19 mouse cellular contexts compared by ENCODE assay signal in genomic region chr7:141042539-141042938, GRCm38 (mm10). TPM values are rescaled to one million over a fixed set of nuclear protein-coding genes. Genes with fewer than 3 reads are reported as not detected.
DNase-seq lines count a peak whose midpoint lies in the region; ATAC-seq and TF ChIP-seq lines count a peak whose summit lies in the region.
"Had no signal": no experiment of that assay in that cellular context is flagged by ENCODE, and none has a peak within 500 bp of the region (broad histone marks: within the 10 kb centered on the region; RNA-seq: fewer than 3 reads in every experiment).

No protein-coding gene starts in this region.

- no peak for ATAC-seq in heart, embryonic 15.5 days (replicated peaks; ENCODE audit: insufficient number of reproducible peaks, insufficient read depth, low FRiP score, low read depth)
- no peak for ATAC-seq in embryonic facial prominence, embryonic 12.5 days (ENCODE audit: insufficient number of reproducible peaks, insufficient read depth, low FRiP score, low TSS enrichment)
- ATAC-seq in limb, embryonic 14.5 days (ENCODE audit: low FRiP score, low read depth): no peak
- peak; percentile 44 for ATAC-seq in stomach, embryonic 14.5 days (ENCODE audit: insufficient number of reproducible peaks, insufficient read depth, low FRiP score, low read depth)
- ATAC-seq in neural tube, embryonic 15.5 days (ENCODE audit: low FRiP score): no peak
- ATAC-seq: Patski had no signal

- no peak overlapping the region for H3K4me3 ChIP-seq in heart, embryonic 15.5 days
- H3K4me3 ChIP-seq in embryonic facial prominence, embryonic 12.5 days: no peak overlapping the region
- H3K4me3 ChIP-seq in limb, embryonic 14.5 days (replicated peaks; ENCODE audit: low read length): no peak overlapping the region
- H3K4me3 ChIP-seq in stomach, embryonic 14.5 days (ENCODE audit: low read depth, low read length): no peak overlapping the region
- no peak overlapping the region for H3K4me3 ChIP-seq in neural tube, embryonic 15.5 days (replicated peaks)
- H3K4me3 ChIP-seq: erythroblast, embryonic 14.5 days; megakaryocyte, embryonic 14.5 days; myocyte had no signal

- no peak for DNase-seq in heart, adult 9 months (ENCODE audit: low spot score in 2 of 2)
- no peak for DNase-seq in limb, embryonic 14.5 days (ENCODE audit: low spot score)
- no peak for DNase-seq in right cerebral cortex, postnatal 4 days
- no peak for DNase-seq in right cerebral cortex, postnatal 25 days
- DNase-seq: adrenal gland, postnatal 10 days; B cell, adult 2 months; cerebellum, adult 2 months; gastrocnemius, postnatal 14 days; kidney, postnatal 36 days had no signal

- H3K4me2 ChIP-seq in heart, embryonic 15.5 days: no peak overlapping the region
- no peak overlapping the region for H3K4me2 ChIP-seq in embryonic facial prominence, embryonic 12.5 days (replicated peaks)
- no peak overlapping the region for H3K4me2 ChIP-seq in limb, embryonic 14.5 days (replicated peaks; ENCODE audit: low read depth, low read length, severe bottlenecking)
- H3K4me2 ChIP-seq in stomach, embryonic 14.5 days (replicated peaks; ENCODE audit: low read depth, low read length): no peak overlapping the region
- no peak overlapping the region for H3K4me2 ChIP-seq in neural tube, embryonic 15.5 days

- no peaks in the 10 kb centered on the region for H3K27me3 ChIP-seq in heart, embryonic 15.5 days
- no peaks in the 10 kb centered on the region for H3K27me3 ChIP-seq in embryonic facial prominence, embryonic 12.5 days
- H3K27me3 ChIP-seq in limb, embryonic 14.5 days (ENCODE audit: control insufficient read depth, insufficient read depth, low read length): no peaks in the 10 kb centered on the region
- H3K27me3 ChIP-seq in stomach, embryonic 14.5 days (ENCODE audit: control insufficient read depth, insufficient read depth, low read length): no peaks in the 10 kb centered on the region
- H3K27me3 ChIP-seq in neural tube, embryonic 15.5 days (replicated peaks): no peaks in the 10 kb centered on the region
- H3K27me3 ChIP-seq: megakaryocyte, embryonic 14.5 days; Patski had no signal

- H3K9ac ChIP-seq in heart, embryonic 15.5 days: no peak overlapping the region
- peak overlapping the region; percentile 24; the same call in 1 of the 2 replicates for H3K9ac ChIP-seq in embryonic facial prominence, embryonic 12.5 days
- H3K9ac ChIP-seq in limb, embryonic 14.5 days (ENCODE audit: low read depth, low read length, severe bottlenecking): no peak overlapping the region
- no peak overlapping the region for H3K9ac ChIP-seq in stomach, embryonic 14.5 days (replicated peaks; ENCODE audit: low read depth, low read length)
- no peak overlapping the region for H3K9ac ChIP-seq in neural tube, embryonic 15.5 days (replicated peaks)

- no peak for TF ChIP-seq POLR2A in limb, embryonic 14.5 days (IDR thresholded peaks at IDR 0.05; ENCODE audit: borderline replicate concordance, extremely low read depth, insufficient read depth, insufficient read length)

- H3K27ac ChIP-seq in heart, embryonic 15.5 days: peak overlapping the region; percentile 34; the same call in 1 of the 2 replicates
- H3K27ac ChIP-seq in embryonic facial prominence, embryonic 12.5 days: 0 out of 2 replicates have a peak overlapping the region, but pooled peaks have one; percentile 57
- H3K27ac ChIP-seq in limb, embryonic 14.5 days (replicated peaks; ENCODE audit: low read depth, low read length): peak overlapping the region; percentile 55
- peak overlapping the region; percentile 87 for H3K27ac ChIP-seq in stomach, embryonic 14.5 days (ENCODE audit: low read length)
- H3K27ac ChIP-seq in neural tube, embryonic 15.5 days (replicated peaks): no peak overlapping the region
- H3K27ac ChIP-seq: hindbrain, postnatal 0 days had no signal

- H3K36me3 ChIP-seq in heart, embryonic 15.5 days: no peaks in the 10 kb centered on the region
- H3K36me3 ChIP-seq in embryonic facial prominence, embryonic 12.5 days: no peaks in the 10 kb centered on the region
- no peaks in the 10 kb centered on the region for H3K36me3 ChIP-seq in limb, embryonic 14.5 days (ENCODE audit: control insufficient read depth, insufficient read depth, low read length)
- H3K36me3 ChIP-seq in stomach, embryonic 14.5 days (ENCODE audit: control insufficient read depth, insufficient read depth, low read length): no peaks in the 10 kb centered on the region
- no peaks in the 10 kb centered on the region for H3K36me3 ChIP-seq in neural tube, embryonic 15.5 days

- peaks cover 15% of the 10 kb centered on the region for H3K4me1 ChIP-seq in heart, embryonic 15.5 days (replicated peaks)
- H3K4me1 ChIP-seq in embryonic facial prominence, embryonic 12.5 days: peaks cover 11% of the 10 kb centered on the region
- peaks cover 26% of the 10 kb centered on the region for H3K4me1 ChIP-seq in limb, embryonic 14.5 days (ENCODE audit: control insufficient read depth, insufficient read depth, low read length)
- peaks cover 31% of the 10 kb centered on the region for H3K4me1 ChIP-seq in stomach, embryonic 14.5 days (ENCODE audit: control insufficient read depth, insufficient read depth, low read length)
- peaks cover 10% of the 10 kb centered on the region for H3K4me1 ChIP-seq in neural tube, embryonic 15.5 days

- no peaks in the 10 kb centered on the region for H3K9me3 ChIP-seq in heart, embryonic 15.5 days (replicated peaks)
- H3K9me3 ChIP-seq in embryonic facial prominence, embryonic 12.5 days: no peaks in the 10 kb centered on the region
- H3K9me3 ChIP-seq in limb, embryonic 14.5 days (ENCODE audit: control insufficient read depth, low read length): no peaks in the 10 kb centered on the region
- H3K9me3 ChIP-seq in stomach, embryonic 14.5 days (ENCODE audit: control insufficient read depth, low read depth, low read length): no peaks in the 10 kb centered on the region
- H3K9me3 ChIP-seq in neural tube, embryonic 15.5 days (replicated peaks): no peaks in the 10 kb centered on the region

- whole genome bisulfite sequencing in heart, embryonic 15.5 days: 53% methylated on average over 4 of the region's 4 CpGs
- 41% methylated on average over 4 of the region's 4 CpGs for WGBS in embryonic facial prominence, embryonic 12.5 days
- WGBS in limb, embryonic 14.5 days: 20% methylated on average over 4 of the region's 4 CpGs
- 35% methylated on average over 4 of the region's 4 CpGs for WGBS in stomach, embryonic 14.5 days
- 48% methylated on average over 4 of the region's 4 CpGs for WGBS in neural tube, embryonic 15.5 days

RNA-seq across cellular contexts. Expression of gene Gm17387, which starts 13.6 kb away (rescaled TPM):
- polyA plus RNA-seq in heart, embryonic 15.5 days (2015; fragmentation: Nextera tagmentation; extraction: Ambion mirVana): not detected in 2 replicates
- not detected in 2 replicates for polyA plus RNA-seq in embryonic facial prominence, embryonic 12.5 days (2016; fragmentation: Nextera tagmentation; extraction: Ambion mirVana)
- polyA plus RNA-seq in limb, embryonic 14.5 days (2012; rRNA removed): not detected in 2 replicates
- polyA plus RNA-seq in limb, embryonic 14.5 days (2014; fragmentation: Nextera tagmentation; extraction: Ambion mirVana): not detected in 2 replicates
- not detected in 2 replicates for polyA plus RNA-seq in stomach, embryonic 14.5 days (2014; fragmentation: Nextera tagmentation; extraction: Ambion mirVana)
- not detected in 2 replicates for polyA plus RNA-seq in neural tube, embryonic 15.5 days (2015; fragmentation: Nextera tagmentation; extraction: Ambion mirVana)
- polyA plus RNA-seq: cerebellum, adult 2 months; erythroblast, embryonic 14.5 days; heart, postnatal 0 days; hindbrain, postnatal 0 days; myocyte; Patski had no signal

RNA-seq across cellular contexts. Expression of gene B4galnt4, which starts 18.4 kb away (rescaled TPM):
- polyA plus RNA-seq in heart, embryonic 15.5 days (2015; fragmentation: Nextera tagmentation; extraction: Ambion mirVana): 1.0 and 2.0 TPM in 2 replicates
- 35.2 and 39.2 TPM in 2 replicates for polyA plus RNA-seq in embryonic facial prominence, embryonic 12.5 days (2016; fragmentation: Nextera tagmentation; extraction: Ambion mirVana)
- 46.5 and 53.7 TPM in 2 replicates for polyA plus RNA-seq in limb, embryonic 14.5 days (2012; rRNA removed)
- 12.3 and 17.1 TPM in 2 replicates for polyA plus RNA-seq in limb, embryonic 14.5 days (2014; fragmentation: Nextera tagmentation; extraction: Ambion mirVana)
- polyA plus RNA-seq in stomach, embryonic 14.5 days (2014; fragmentation: Nextera tagmentation; extraction: Ambion mirVana): 8.6 and 10.3 TPM in 2 replicates
- polyA plus RNA-seq in neural tube, embryonic 15.5 days (2015; fragmentation: Nextera tagmentation; extraction: Ambion mirVana): 39.3 and 51.2 TPM in 2 replicates

RNA-seq across cellular contexts. Expression of gene Ifitm6, which starts 24.8 kb away (rescaled TPM):
- 0.53 and 1.4 TPM in 2 replicates for polyA plus RNA-seq in heart, embryonic 15.5 days (2015; fragmentation: Nextera tagmentation; extraction: Ambion mirVana)
- polyA plus RNA-seq in embryonic facial prominence, embryonic 12.5 days (2016; fragmentation: Nextera tagmentation; extraction: Ambion mirVana): 0.43 TPM in 1 of 2 replicates, not detected in the other
- 1.3 and 1.8 TPM in 2 replicates for polyA plus RNA-seq in limb, embryonic 14.5 days (2012; rRNA removed)
- polyA plus RNA-seq in limb, embryonic 14.5 days (2014; fragmentation: Nextera tagmentation; extraction: Ambion mirVana): 1.2 and 1.7 TPM in 2 replicates
- polyA plus RNA-seq in stomach, embryonic 14.5 days (2014; fragmentation: Nextera tagmentation; extraction: Ambion mirVana): 2.6 TPM in 1 of 2 replicates, not detected in the other
- polyA plus RNA-seq in neural tube, embryonic 15.5 days (2015; fragmentation: Nextera tagmentation; extraction: Ambion mirVana): 1.7 and 1.8 TPM in 2 replicates
- polyA plus RNA-seq: erythroblast, embryonic 14.5 days had no signal

RNA-seq across cellular contexts. Expression of gene Ifitm3, which starts 32.0 kb away (rescaled TPM):
- 103 and 212 TPM in 2 replicates for polyA plus RNA-seq in heart, embryonic 15.5 days (2015; fragmentation: Nextera tagmentation; extraction: Ambion mirVana)
- 48.0 and 52.4 TPM in 2 replicates for polyA plus RNA-seq in embryonic facial prominence, embryonic 12.5 days (2016; fragmentation: Nextera tagmentation; extraction: Ambion mirVana)
- polyA plus RNA-seq in limb, embryonic 14.5 days (2012; rRNA removed): 85.6 and 91.3 TPM in 2 replicates
- polyA plus RNA-seq in limb, embryonic 14.5 days (2014; fragmentation: Nextera tagmentation; extraction: Ambion mirVana): 184 and 201 TPM in 2 replicates
- polyA plus RNA-seq in stomach, embryonic 14.5 days (2014; fragmentation: Nextera tagmentation; extraction: Ambion mirVana): 347 and 377 TPM in 2 replicates
- polyA plus RNA-seq in neural tube, embryonic 15.5 days (2015; fragmentation: Nextera tagmentation; extraction: Ambion mirVana): 50.1 and 243 TPM in 2 replicates

RNA-seq across cellular contexts. Expression of gene Pkp3, which starts 35.5 kb away (rescaled TPM):
- polyA plus RNA-seq in heart, embryonic 15.5 days (2015; fragmentation: Nextera tagmentation; extraction: Ambion mirVana): 0.97 and 5.9 TPM in 2 replicates
- 13.3 and 16.2 TPM in 2 replicates for polyA plus RNA-seq in embryonic facial prominence, embryonic 12.5 days (2016; fragmentation: Nextera tagmentation; extraction: Ambion mirVana)
- polyA plus RNA-seq in limb, embryonic 14.5 days (2012; rRNA removed): 37.6 and 38.8 TPM in 2 replicates
- 62.4 and 65.9 TPM in 2 replicates for polyA plus RNA-seq in limb, embryonic 14.5 days (2014; fragmentation: Nextera tagmentation; extraction: Ambion mirVana)
- 20.2 and 21.1 TPM in 2 replicates for polyA plus RNA-seq in stomach, embryonic 14.5 days (2014; fragmentation: Nextera tagmentation; extraction: Ambion mirVana)
- 0.18 and 8.4 TPM in 2 replicates for polyA plus RNA-seq in neural tube, embryonic 15.5 days (2015; fragmentation: Nextera tagmentation; extraction: Ambion mirVana)
